Mouse (Mus musculus) MEL (cell line): ENCODE results near the gene Atxn2. TPM values are rescaled to one million over a fixed set of nuclear protein-coding genes. Genes with fewer than 3 reads are reported as not detected.

Experiments used
- DNase-seq: peaks from one replicate; pipeline ENCODE4 v3.0.0; 2011; ENCODE audit warnings: low read depth, low spot score
- H3K27ac ChIP-seq: 2 replicates; pipeline ENCODE4 v1.5.1; 2012; ENCODE audit warnings: low read depth, mild to moderate bottlenecking, control low read depth, low read length, moderate library complexity; ENCODE audit not compliant: control insufficient read depth
- H3K27me3 ChIP-seq, 2 experiments: fragments of 150-350 bp in 1 of 2; sonication (generic) in 1 of 2; 2 replicates each; pipeline ENCODE4 v1.6.1; 2012; ENCODE audit warnings: low read length in 2 of 2, mild to moderate bottlenecking in 2 of 2, improper control_type of control experiment in 1 of 2, moderate library complexity in 1 of 2; ENCODE audit not compliant: insufficient read depth in 2 of 2, control insufficient read depth in 1 of 2
- H3K36me3 ChIP-seq, 2 experiments: 2 replicates each; pipeline ENCODE4 v1.6.1; 2012 to 2014; ENCODE audit warnings: low read length in 2 of 2, improper control_type of control experiment in 1 of 2, inconsistent platforms in 1 of 2, mild to moderate bottlenecking in 1 of 2; ENCODE audit not compliant: insufficient read depth in 2 of 2, control insufficient read depth in 1 of 2
- H3K4me1 ChIP-seq, 2 experiments: fragments of 150-350 bp in 1 of 2; sonication (generic) in 1 of 2; 2 replicates each; pipeline ENCODE4 v1.6.1; 2012; ENCODE audit warnings: low read length in 2 of 2, improper control_type of control experiment in 1 of 2, mild to moderate bottlenecking in 1 of 2; ENCODE audit not compliant: insufficient read depth in 2 of 2, control insufficient read depth in 1 of 2
- H3K4me3 ChIP-seq, 2 experiments: fragments of 150-350 bp in 1 of 2; sonication (generic) in 1 of 2; 2 replicates each; pipeline ENCODE4 v1.5.1; 2012; ENCODE audit warnings: low read depth in 2 of 2, low read length in 2 of 2, mild to moderate bottlenecking in 2 of 2, moderate library complexity in 2 of 2, control low read depth in 1 of 2, improper control_type of control experiment in 1 of 2; ENCODE audit not compliant: control insufficient read depth in 1 of 2, insufficient read depth in 1 of 2
- H3K79me2 ChIP-seq: 2 replicates; pipeline ENCODE4 v1.6.1; 2012; ENCODE audit warnings: mild to moderate bottlenecking, low read length, moderate library complexity; ENCODE audit not compliant: control insufficient read depth, poor library complexity, insufficient read depth
- H3K9ac ChIP-seq: 2 replicates; pipeline ENCODE4 v1.6.1; 2012; ENCODE audit warnings: low read depth, mild to moderate bottlenecking, control low read depth, low read length, moderate library complexity; ENCODE audit not compliant: control insufficient read depth, poor library complexity, severe bottlenecking
- H3K9me3 ChIP-seq: fragments of 150-350 bp; sonication (generic); replicated peaks from 2 replicates; pipeline ENCODE4 v1.6.1; 2012; ENCODE audit warnings: mild to moderate bottlenecking, low read length, improper control_type of control experiment, moderate library complexity; ENCODE audit not compliant: insufficient read depth
- BHLHE40 ChIP-seq: IDR thresholded peaks from 2 replicates; pipeline ENCODE4 v1.6.1; 2012; ENCODE audit warnings: low read depth, mild to moderate bottlenecking, inconsistent platforms, low read length, improper control_type of control experiment, borderline replicate concordance
- CHD2 ChIP-seq: IDR thresholded peaks from 2 replicates; pipeline ENCODE4 v1.6.1; 2011; ENCODE audit warnings: low read length, improper control_type of control experiment
- E2F4 ChIP-seq: IDR thresholded peaks from 2 replicates; pipeline ENCODE4 v1.6.1; 2011; ENCODE audit warnings: low read depth, low read length, improper control_type of control experiment, borderline replicate concordance
- ELF1 ChIP-seq: IDR thresholded peaks from 2 replicates; pipeline ENCODE4 v1.6.1; 2014; ENCODE audit warnings: low read depth, mild to moderate bottlenecking, inconsistent platforms, low read length, improper control_type of control experiment, moderate library complexity
- JUND ChIP-seq: IDR thresholded peaks from 2 replicates; pipeline ENCODE4 v1.6.1; 2011; ENCODE audit warnings: low read depth, mild to moderate bottlenecking, improper control_type of control experiment, low read length
- KAT2A ChIP-seq: conservative IDR thresholded peaks from 2 replicates; pipeline ENCODE4 v1.6.1; 2012; ENCODE audit warnings: low read depth, low read length, improper control_type of control experiment, inconsistent platforms
- MAFK ChIP-seq: IDR thresholded peaks from 2 replicates; pipeline ENCODE4 v1.6.1; 2011; ENCODE audit warnings: low read depth, mild to moderate bottlenecking, low read length, improper control_type of control experiment, borderline replicate concordance
- MAX ChIP-seq: IDR thresholded peaks from 2 replicates; pipeline ENCODE4 v1.6.1; 2011; ENCODE audit warnings: low read length, improper control_type of control experiment
- MXI1 ChIP-seq: IDR thresholded peaks from 2 replicates; pipeline ENCODE4 v1.6.1; 2011; ENCODE audit warnings: mild to moderate bottlenecking, low read depth, low read length, improper control_type of control experiment
- NRF1 ChIP-seq: IDR thresholded peaks from 2 replicates; pipeline ENCODE4 v1.6.1; 2014; ENCODE audit warnings: low read depth, mild to moderate bottlenecking, inconsistent platforms, low read length, improper control_type of control experiment, moderate library complexity; ENCODE audit not compliant: poor library complexity, insufficient read depth, severe bottlenecking
- POLR2AphosphoS2 ChIP-seq: IDR thresholded peaks from 2 replicates; pipeline ENCODE4 v1.6.1; 2011; ENCODE audit warnings: low read length, improper control_type of control experiment
- RAD21 ChIP-seq: IDR thresholded peaks from 2 replicates; pipeline ENCODE4 v1.6.1; 2011; ENCODE audit warnings: mild to moderate bottlenecking, low read depth, low read length, improper control_type of control experiment
- RCOR1 ChIP-seq: IDR thresholded peaks from 2 replicates; pipeline ENCODE4 v1.6.1; 2012; ENCODE audit warnings: low read depth, mild to moderate bottlenecking, inconsistent platforms, low read length, improper control_type of control experiment
- SIN3A ChIP-seq: IDR thresholded peaks from 2 replicates; pipeline ENCODE4 v1.6.1; 2012; ENCODE audit warnings: low read length, improper control_type of control experiment, inconsistent platforms
- TBP ChIP-seq: IDR thresholded peaks from 2 replicates; pipeline ENCODE4 v1.8.0; 2011; ENCODE audit warnings: low read depth, low read length, improper control_type of control experiment
- UBTF ChIP-seq: IDR thresholded peaks from 2 replicates; pipeline ENCODE4 v1.6.1; 2012; ENCODE audit warnings: low read depth, mild to moderate bottlenecking, inconsistent platforms, low read length, improper control_type of control experiment, moderate library complexity, borderline replicate concordance; ENCODE audit not compliant: insufficient read depth
- ZKSCAN1 ChIP-seq: IDR thresholded peaks from 2 replicates; pipeline ENCODE4 v1.6.1; 2012; ENCODE audit warnings: low read depth, mild to moderate bottlenecking, inconsistent platforms, low read length, improper control_type of control experiment, moderate library complexity
- ZNF384 ChIP-seq: IDR thresholded peaks from 2 replicates; pipeline ENCODE4 v1.6.1; 2012; ENCODE audit warnings: low read depth, mild to moderate bottlenecking, inconsistent platforms, low read length, improper control_type of control experiment
- polyA plus RNA-seq, 2 experiments: library from polyadenylated mRNA; stranded (reverse) in 1 of 2; unstranded in 1 of 2; fragments of >175 nt in 1 of 2; fragments of >200 nt in 1 of 2; gene quantifications; 2 replicates each; pipeline versions ENCODE4 v1.2.1 to v1.2.4; 2012; ENCODE audit warnings: low replicate concordance in 2 of 2, low read depth in 1 of 2; ENCODE audit not compliant: insufficient read length in 2 of 2, insufficient read depth in 1 of 2, missing spikeins in 1 of 2
- total RNA-seq: library from RNA; depleted of rRNA; stranded (reverse); fragments of 300-350 nt; gene quantifications from 2 replicates; pipeline ENCODE4 v1.2.3, GENCODE M21; 2012

Gene Atxn2
- total and polyA plus RNA-seq, 3 experiments: 16.3 to 476 (median 85.4) TPM

DNA sequence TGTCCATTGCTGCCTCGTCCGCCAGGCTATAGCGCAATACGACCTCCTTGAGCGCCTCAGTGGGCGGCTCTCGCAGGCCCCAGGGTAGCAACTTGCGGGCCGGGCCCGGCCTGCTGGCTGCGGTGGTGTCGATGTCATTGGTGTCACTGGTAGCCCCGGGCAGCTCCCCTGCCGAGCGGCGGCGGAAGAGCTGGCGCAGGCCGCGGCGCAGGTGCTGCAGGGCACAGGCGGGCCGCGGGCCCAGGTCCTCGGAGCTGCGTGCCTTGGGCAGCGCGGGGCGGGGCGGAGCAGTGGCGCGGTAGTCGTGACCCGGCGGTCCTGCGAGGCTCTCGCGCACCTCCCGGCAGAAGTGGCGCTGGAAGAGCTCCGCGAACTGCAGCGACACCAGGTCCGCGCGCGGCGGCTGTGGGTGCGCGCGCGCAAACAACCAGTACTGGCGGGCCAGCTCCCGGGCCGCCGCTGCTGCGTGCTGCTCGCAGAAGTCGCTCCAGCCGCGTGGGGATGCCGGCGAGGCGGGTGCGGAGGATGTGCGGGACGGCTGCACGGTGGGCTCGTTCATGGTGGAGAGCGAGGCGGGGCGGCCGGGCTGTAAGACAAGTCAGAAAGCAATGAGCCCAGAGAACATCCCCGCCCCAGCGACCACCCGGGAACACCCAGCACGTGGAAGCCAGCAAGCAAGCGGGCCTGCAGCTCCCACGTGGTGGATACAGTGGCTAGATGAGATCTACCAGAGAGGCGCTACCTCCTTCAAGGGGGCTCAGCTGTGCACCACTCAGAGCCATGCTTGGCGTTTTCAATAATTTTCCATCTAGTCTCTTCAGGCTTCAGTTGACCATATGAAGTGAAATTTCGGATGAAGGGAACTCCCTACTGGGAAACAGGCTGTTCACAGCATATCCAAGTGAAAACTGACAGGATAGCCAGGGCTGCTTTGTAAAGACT, 117.6 kb downstream of the Atxn2 start:
- Histone ChIP-seq H3K9me3 (no peaks in the 10 kb centered on the region), H3K27me3 (no peaks in the 10 kb centered on the region), H3K79me2 (peaks cover 35% of the 10 kb centered on the region), H3K4me1 (peaks cover 0 to 5% of the 10 kb centered on the region in 2 experiments; a peak in 2 of 4 replicates), H3K4me3 (no peak overlapping the region), H3K27ac (no peak overlapping the region), H3K9ac (no peak overlapping the region), H3K36me3 (peaks cover 2 to 9% of the 10 kb centered on the region in 2 experiments)
- TF ChIP-seq ELF1 (no peak), E2F4 (no peak), KAT2A (no peak), MAFK (no peak), UBTF (no peak), RAD21 (no peak), POLR2AphosphoS2 (no peak), CHD2 (no peak), NRF1 (no peak), MXI1 (no peak), TBP (no peak), RCOR1 (no peak), MAX (no peak), BHLHE40 (no peak), SIN3A (no peak), JUND (no peak), ZNF384 (no peak)
- no peak for DNase-seq

DNA sequence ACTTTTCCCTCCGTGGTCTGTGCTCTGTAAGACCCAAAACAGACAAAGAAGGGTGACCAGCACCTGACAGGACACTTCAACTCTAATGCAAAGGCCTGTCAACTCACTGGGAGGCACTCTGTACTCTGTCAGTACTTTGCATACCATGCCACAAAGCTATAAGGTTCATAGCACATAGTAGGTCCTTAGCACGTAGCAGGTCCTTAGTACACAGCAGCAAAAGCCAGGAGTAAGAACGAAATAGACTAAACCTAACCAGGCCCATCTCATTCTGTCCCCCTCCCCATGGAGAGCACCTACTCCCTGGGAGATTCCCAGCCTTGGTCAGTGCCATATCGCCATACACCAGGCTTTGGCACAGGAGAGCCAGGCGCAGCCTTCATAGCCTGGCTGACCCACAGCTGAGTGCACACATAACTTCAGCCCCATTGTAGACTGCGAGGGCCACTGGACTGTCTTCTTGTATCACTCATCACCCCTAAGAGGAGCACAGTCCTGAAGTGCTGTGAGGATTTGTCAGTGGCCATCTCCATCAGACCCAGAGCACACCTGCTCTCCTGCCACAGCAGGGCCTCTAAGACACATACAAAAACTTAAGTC, 120.0 kb downstream of the Atxn2 start:
- DNase-seq: no peak
- H3K27me3 ChIP-seq: no peaks in the 10 kb centered on the region
- H3K4me3 ChIP-seq: no peak overlapping the region
- no peak overlapping the region for H3K9ac ChIP-seq
- TF ChIP-seq NRF1 (no peak), ZKSCAN1 (peak; percentile 95)
- no peaks in the 10 kb centered on the region for H3K9me3 ChIP-seq
- H3K4me1 ChIP-seq: peaks cover 0 to 22% of the 10 kb centered on the region in 2 experiments; a peak in 3 of 4 replicates
- H3K79me2 ChIP-seq: peaks cover 58% of the 10 kb centered on the region
- peaks cover 8 to 19% of the 10 kb centered on the region in 2 experiments for H3K36me3 ChIP-seq
- no peak overlapping the region for H3K27ac ChIP-seq
